Mouse (Mus musculus) natural killer cell, adult 2 months (primary cell): ENCODE measurements around the gene Gm10322.

Source experiments
- DNase-seq, 2 experiments: peaks; one replicate each; pipeline ENCODE4 v3.0.0; 2022; ENCODE audit warnings: low spot score in 2 of 2

The Gm10322 gene

GRCm38 (mm10) chr10:59602043-59602442 is 13.8 kb upstream of the Gm10322 start:
- no peak for DNase-seq

GRCm38 (mm10) chr10:59602891-59603290 is 13.0 kb upstream of the Gm10322 start:
- DNase-seq = no peak

GRCm38 (mm10) chr10:59603843-59604242 is 12.0 kb upstream of the Gm10322 start:
- no peak for DNase-seq

GRCm38 (mm10) chr10:59604879-59605464 is 10.9 kb upstream of the Gm10322 start:
- DNase-seq = no peak

- DNase-seq = no peak
These were observed 2.6 kb upstream of the Gm10322 start for GRCm38 (mm10) chr10:59613276-59613675.

- no peak for DNase-seq
These were observed 1.7 kb upstream of the Gm10322 start for GRCm38 (mm10) chr10:59614141-59614540.

GRCm38 (mm10) chr10:59615411-59615810 is 452 bp upstream of the Gm10322 start:
- DNase-seq = no peak

- peak; percentile 88 to 90 for DNase-seq
These were observed 659 bp downstream of the Gm10322 start, which contains the start of gene Mcu for GRCm38 (mm10) chr10:59616522-59616921. Gene Mcu (minus strand): TSS chr10:59616692.

- DNase-seq = no peak
These were observed 1.9 kb downstream of the Gm10322 start for GRCm38 (mm10) chr10:59617776-59618175.

- DNase-seq = no peak
These were observed 5.5 kb downstream of the Gm10322 start for GRCm38 (mm10) chr10:59621355-59621754.

- no peak for DNase-seq
These were observed 7.6 kb downstream of the Gm10322 start for GRCm38 (mm10) chr10:59623496-59623895.

GRCm38 (mm10) chr10:59628641-59629505 is 13.0 kb downstream of the Gm10322 start:
- no peak for DNase-seq

GRCm38 (mm10) chr10:59629506-59629782 is 13.6 kb downstream of the Gm10322 start:
- no peak for DNase-seq

- no peak for DNase-seq
These were observed 20.2 kb downstream of the Gm10322 start for GRCm38 (mm10) chr10:59636048-59636447.

GRCm38 (mm10) chr10:59636751-59637533 is 21.1 kb downstream of the Gm10322 start:
- DNase-seq = peak in 1 of 2 experiments; percentile 2

- DNase-seq = no peak
These were observed 21.8 kb downstream of the Gm10322 start for GRCm38 (mm10) chr10:59637596-59638124.

GRCm38 (mm10) chr10:59638576-59638975 is 22.7 kb downstream of the Gm10322 start:
- DNase-seq = no peak

GRCm38 (mm10) chr10:59642659-59643377 is 27.0 kb downstream of the Gm10322 start:
- DNase-seq = no peak

GRCm38 (mm10) chr10:59643645-59644044 is 27.8 kb downstream of the Gm10322 start:
- DNase-seq = no peak

- DNase-seq = no peak
These were observed 28.8 kb downstream of the Gm10322 start for GRCm38 (mm10) chr10:59644710-59645109.

GRCm38 (mm10) chr10:59645153-59645552 is 29.3 kb downstream of the Gm10322 start:
- no peak for DNase-seq
